Mouse (Mus musculus) intestine, embryonic 16.5 days (tissue): ENCODE measurements around the gene Foxp1. TPM values are rescaled to one million over a fixed set of nuclear protein-coding genes. Genes with fewer than 3 reads are reported as not detected.
A peak's percentile ranks its signal among the peaks of the same experiment; 100 is the strongest.

Experiments used
- ATAC-seq: fragments of 200-750 bp; cut with Nextera tagmentation; 2 replicates; pipeline ENCODE4 v1.8.0; 2017; ENCODE audit warnings: moderate TSS enrichment, moderate library complexity
- H3K27ac ChIP-seq: fragments of 300-500 bp; sonication (generic); 2 replicates; pipeline ENCODE4 v1.5.1; 2014; ENCODE audit warnings: mild to moderate bottlenecking, low read length
- H3K27me3 ChIP-seq: fragments of 300-500 bp; sonication (generic); replicated peaks from 2 replicates; pipeline ENCODE4 v1.6.1; 2014; ENCODE audit warnings: low read length, control low read depth, mixed read lengths; ENCODE audit not compliant: control insufficient read depth, insufficient read depth
- H3K36me3 ChIP-seq: fragments of 300-500 bp; sonication (generic); 2 replicates; pipeline ENCODE4 v1.6.1; 2014; ENCODE audit warnings: low read length, control low read depth; ENCODE audit not compliant: control insufficient read depth, insufficient read depth
- H3K4me1 ChIP-seq: fragments of 300-500 bp; sonication (generic); 2 replicates; pipeline ENCODE4 v1.6.1; 2014; ENCODE audit warnings: low read length, control low read depth, mixed read lengths; ENCODE audit not compliant: control insufficient read depth, insufficient read depth
- H3K4me2 ChIP-seq: fragments of 300-500 bp; sonication (generic); 2 replicates; pipeline ENCODE4 v1.6.1; 2014; ENCODE audit warnings: low read depth, low read length, control low read depth
- H3K4me3 ChIP-seq: fragments of 300-500 bp; sonication (generic); 2 replicates; pipeline ENCODE4 v1.5.1; 2014; ENCODE audit warnings: mild to moderate bottlenecking, low read length
- H3K9ac ChIP-seq: fragments of 300-500 bp; sonication (generic); 2 replicates; pipeline ENCODE4 v1.6.1; 2014; ENCODE audit warnings: low read depth, low read length
- H3K9me3 ChIP-seq: fragments of 300-500 bp; sonication (generic); 2 replicates; pipeline ENCODE4 v1.6.1; 2016; ENCODE audit warnings: low read length, control low read depth; ENCODE audit not compliant: control insufficient read depth
- WGBS: fragments of 180-500 bp; shearing (Covaris S2); extraction: QIAGEN DNeasy Blood & Tissue Kit; methylation state at CpG from one replicate; pipeline ENCODE4 v1.1.7; 2014; 5-methylcytosine and 5-hydroxymethylcytosine counted together
- polyA plus RNA-seq: library from polyadenylated mRNA; unstranded; fragments of >200 nt; fragmentation: Nextera tagmentation; extraction: Ambion mirVana; gene quantifications from 2 replicates; pipeline ENCODE4 v1.2.1, GENCODE M21; 2015

Foxp1 gene
- polyA plus RNA-seq, 1 experiment from 2014 or later: 74.8 TPM

DNA sequence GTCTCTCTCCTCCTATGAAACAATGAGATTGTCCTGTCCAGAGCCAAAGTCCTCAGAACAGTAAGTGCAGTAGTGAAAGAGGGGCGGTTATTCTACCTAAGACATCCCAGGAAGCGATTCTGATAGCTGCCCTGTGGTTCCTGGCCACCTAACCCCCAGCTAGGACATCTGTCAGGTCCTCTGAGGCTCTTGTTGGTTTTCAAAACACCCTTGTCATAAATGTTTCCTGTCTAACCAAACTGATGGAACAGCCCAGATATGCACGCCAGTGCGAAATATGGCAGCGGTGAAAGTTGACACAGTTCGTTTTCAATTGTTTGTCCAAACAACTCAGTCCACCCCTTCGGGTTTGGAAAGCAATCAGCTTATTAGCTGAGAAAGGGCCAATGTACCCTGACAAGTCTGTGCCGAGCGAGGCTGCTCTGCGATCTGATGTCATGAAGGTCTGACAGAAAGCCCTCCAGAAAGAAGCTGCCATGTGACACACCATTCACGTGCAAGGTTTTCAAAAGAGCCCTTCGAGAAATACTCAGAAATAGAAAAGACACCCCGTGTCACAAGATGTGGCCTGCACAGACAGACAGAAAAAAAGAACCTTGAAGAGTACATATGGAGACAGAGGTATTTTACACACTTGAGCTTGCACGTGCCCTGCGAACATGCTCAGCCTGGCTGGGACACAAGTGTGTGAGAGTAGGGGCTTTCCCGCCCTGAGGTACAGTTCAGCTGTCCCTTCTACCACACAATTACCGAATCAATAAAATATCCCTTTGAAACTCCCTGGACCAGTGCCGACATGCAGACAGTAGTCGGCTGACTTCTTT is 147.9 kb downstream of the Foxp1 start:
- H3K9ac ChIP-seq: no peak overlapping the region
- no peaks in the 10 kb centered on the region for H3K36me3 ChIP-seq
- H3K4me1 ChIP-seq: peaks cover 33% of the 10 kb centered on the region
- H3K4me3 ChIP-seq: no peak overlapping the region
- WGBS: 62% methylated on average over 19 of the region's 19 CpGs
- H3K27me3 ChIP-seq: no peaks in the 10 kb centered on the region
- ATAC-seq: no peak
- no peak overlapping the region for H3K27ac ChIP-seq
- H3K9me3 ChIP-seq: no peaks in the 10 kb centered on the region
- H3K4me2 ChIP-seq: no peak overlapping the region

- Histone ChIP-seq H3K4me1 (peaks cover 18% of the 10 kb centered on the region), H3K9ac (no peak overlapping the region), H3K4me2 (no peak overlapping the region), H3K4me3 (no peak overlapping the region), H3K9me3 (no peaks in the 10 kb centered on the region), H3K27me3 (no peaks in the 10 kb centered on the region), H3K27ac (no peak overlapping the region), H3K36me3 (no peaks in the 10 kb centered on the region)
- WGBS: 75% methylated on average over 5 of the region's 5 CpGs
- ATAC-seq: 0 out of 2 replicates have a peak, but pooled peaks have one; percentile 33
These were observed 150.1 kb downstream of the Foxp1 start for GRCm38 (mm10) chr6:99372427-99372826.

DNA sequence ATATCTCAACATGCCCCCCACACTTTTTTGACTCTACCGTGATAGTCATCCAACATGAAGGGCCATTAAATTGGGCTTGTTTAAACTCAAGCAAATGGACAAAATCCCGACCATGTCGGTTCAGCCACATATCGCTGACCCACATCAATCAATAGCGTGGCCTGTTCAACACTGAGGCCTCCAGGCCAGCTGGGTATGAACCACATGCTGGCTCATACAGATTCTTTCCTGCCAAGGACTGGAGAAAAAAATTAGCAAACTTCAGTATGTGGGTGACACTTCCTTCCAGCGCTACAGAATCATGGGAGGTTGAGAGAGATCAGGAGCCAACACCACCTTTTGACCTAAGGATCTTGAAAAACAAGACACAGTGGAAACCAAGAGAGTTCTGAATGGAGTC is 150.5 kb downstream of the Foxp1 start:
- Histone ChIP-seq H3K36me3 (no peaks in the 10 kb centered on the region), H3K4me2 (no peak overlapping the region), H3K4me1 (peaks cover 14% of the 10 kb centered on the region), H3K27ac (no peak overlapping the region), H3K4me3 (no peak overlapping the region), H3K9me3 (no peaks in the 10 kb centered on the region), H3K9ac (no peak overlapping the region), H3K27me3 (no peaks in the 10 kb centered on the region)
- 74% methylated on average over 6 of the region's 6 CpGs for WGBS
- ATAC-seq: no peak

- no peak for ATAC-seq
- WGBS: 71% methylated on average over 2 of the region's 2 CpGs
- H3K27ac ChIP-seq: no peak overlapping the region
These were observed 152.6 kb downstream of the Foxp1 start for GRCm38 (mm10) chr6:99369931-99370330.

DNA sequence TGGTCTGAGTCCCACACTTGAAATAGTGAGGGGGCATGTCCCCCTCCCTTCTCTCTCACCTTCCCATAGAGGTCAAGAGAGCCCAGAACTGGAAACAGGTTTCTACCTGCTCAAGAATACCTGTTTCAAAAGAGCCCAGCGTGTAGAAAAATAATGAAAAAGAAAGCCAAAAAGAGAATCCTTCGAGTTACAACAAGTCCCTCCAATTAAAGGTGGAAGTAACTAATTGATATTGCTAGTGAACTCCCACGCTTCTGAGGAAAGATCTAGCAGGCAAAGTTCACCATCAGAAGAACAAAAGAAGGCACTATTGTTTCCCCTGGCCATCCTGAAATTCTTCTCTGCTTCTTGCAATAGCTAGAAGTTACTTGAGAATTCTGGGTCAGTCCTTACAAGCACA is 153.4 kb downstream of the Foxp1 start:
- Histone ChIP-seq H3K36me3 (no peaks in the 10 kb centered on the region), H3K4me2 (no peak overlapping the region), H3K27me3 (no peaks in the 10 kb centered on the region), H3K9ac (no peak overlapping the region), H3K27ac (no peak overlapping the region), H3K9me3 (no peaks in the 10 kb centered on the region), H3K4me1 (no peaks in the 10 kb centered on the region), H3K4me3 (no peak overlapping the region)
- no peak for ATAC-seq
- 88% methylated on average over 3 of the region's 3 CpGs for whole genome bisulfite sequencing

More at GRCm38 (mm10) chr6:99369931-99370330, 152.6 kb downstream of the Foxp1 start:
- Histone ChIP-seq H3K4me2 (no peak overlapping the region), H3K9me3 (no peaks in the 10 kb centered on the region), H3K4me1 (peaks cover 4% of the 10 kb centered on the region), H3K27me3 (no peaks in the 10 kb centered on the region), H3K9ac (no peak overlapping the region), H3K4me3 (no peak overlapping the region), H3K36me3 (no peaks in the 10 kb centered on the region)

DNA sequence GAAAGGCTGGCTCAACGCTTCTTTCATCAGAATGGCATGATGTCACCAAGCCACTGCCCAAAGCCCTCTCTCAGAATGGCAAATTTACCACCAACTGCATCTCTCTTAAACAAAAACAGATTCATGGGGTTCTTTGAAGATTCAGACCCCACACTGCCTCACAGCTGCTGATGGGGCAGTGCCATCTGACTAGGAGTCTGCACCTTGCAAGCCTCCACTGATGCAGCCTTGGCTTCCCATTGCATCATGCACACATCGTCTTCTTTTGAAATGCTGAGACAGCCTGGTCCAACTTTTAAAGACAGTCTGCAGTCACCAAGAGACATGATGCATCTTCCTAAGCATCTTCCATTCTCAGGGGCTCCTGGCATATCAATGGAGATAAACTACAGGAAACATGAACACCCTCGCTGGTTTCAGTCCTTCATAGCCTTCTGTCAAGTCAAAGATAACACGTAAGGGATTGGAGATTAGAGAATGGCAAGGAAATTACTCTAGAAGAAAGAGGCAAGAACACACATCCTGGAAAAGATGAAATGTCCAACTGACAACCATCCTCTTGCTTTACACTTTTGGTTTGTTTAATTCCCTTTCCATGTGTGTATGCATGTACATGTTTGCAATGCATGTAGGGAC is 154.3 kb downstream of the Foxp1 start:
- no peak overlapping the region for H3K27ac ChIP-seq
- no peaks in the 10 kb centered on the region for H3K27me3 ChIP-seq
- no peak overlapping the region for H3K4me3 ChIP-seq
- no peak for ATAC-seq
- H3K36me3 ChIP-seq: no peaks in the 10 kb centered on the region
- 82% methylated on average over 4 of the region's 4 CpGs for WGBS
- no peaks in the 10 kb centered on the region for H3K9me3 ChIP-seq
- H3K4me2 ChIP-seq: no peak overlapping the region
- H3K9ac ChIP-seq: no peak overlapping the region
- H3K4me1 ChIP-seq: no peaks in the 10 kb centered on the region

DNA sequence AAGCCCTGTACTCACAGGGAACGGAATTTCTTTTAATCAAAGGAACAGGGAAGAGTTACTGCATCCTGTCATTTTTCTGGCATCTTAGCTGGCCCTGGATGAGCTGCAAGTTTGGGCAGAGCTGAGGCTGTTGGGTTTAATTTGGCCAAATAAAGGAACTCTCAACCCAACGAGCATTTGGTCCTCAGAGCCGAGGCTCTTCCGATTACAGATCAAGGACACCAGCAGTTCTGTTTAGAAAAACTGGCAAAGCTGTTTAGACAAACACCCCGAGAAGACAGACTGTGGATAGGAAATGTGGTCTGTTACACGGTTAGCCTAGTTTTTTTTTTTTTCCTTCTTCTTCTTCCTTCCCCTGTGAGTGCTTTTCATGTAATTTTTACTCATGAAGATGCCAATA is 158.0 kb downstream of the Foxp1 start:
- no peak overlapping the region for H3K4me3 ChIP-seq
- no peaks in the 10 kb centered on the region for H3K27me3 ChIP-seq
- H3K27ac ChIP-seq: no peak overlapping the region
- H3K9ac ChIP-seq: no peak overlapping the region
- 44% methylated on average over 6 of the region's 6 CpGs for WGBS
- no peak for ATAC-seq
- H3K36me3 ChIP-seq: no peaks in the 10 kb centered on the region
- no peak overlapping the region for H3K4me2 ChIP-seq
- no peaks in the 10 kb centered on the region for H3K4me1 ChIP-seq
- no peaks in the 10 kb centered on the region for H3K9me3 ChIP-seq

DNA sequence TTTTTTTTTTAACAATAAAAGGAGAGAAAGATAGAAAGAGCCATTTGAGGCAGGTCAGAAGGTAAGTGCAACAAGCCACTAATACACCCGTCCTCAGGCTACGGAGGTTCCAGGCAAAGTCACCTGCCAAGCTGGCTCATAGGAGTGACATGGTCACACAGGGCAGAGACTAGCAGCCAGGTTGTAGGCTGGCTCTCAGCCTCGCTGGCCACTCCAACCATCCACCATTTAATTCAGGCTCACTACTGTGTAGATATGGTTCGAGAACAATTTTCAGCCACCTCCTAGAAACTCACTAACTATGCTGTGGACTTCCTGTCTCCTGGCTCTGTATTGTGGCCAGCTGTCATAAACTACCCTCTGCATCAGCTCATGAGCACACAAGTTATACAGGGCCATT is 161.9 kb downstream of the Foxp1 start:
- no peak overlapping the region for H3K27ac ChIP-seq
- WGBS: 81% methylated on average over 4 of the region's 4 CpGs
- H3K4me1 ChIP-seq: peaks cover 9% of the 10 kb centered on the region
- no peak for ATAC-seq
- no peaks in the 10 kb centered on the region for H3K36me3 ChIP-seq
- H3K4me2 ChIP-seq: no peak overlapping the region
- no peaks in the 10 kb centered on the region for H3K27me3 ChIP-seq
- no peak overlapping the region for H3K9ac ChIP-seq
- no peak overlapping the region for H3K4me3 ChIP-seq
- no peaks in the 10 kb centered on the region for H3K9me3 ChIP-seq

DNA sequence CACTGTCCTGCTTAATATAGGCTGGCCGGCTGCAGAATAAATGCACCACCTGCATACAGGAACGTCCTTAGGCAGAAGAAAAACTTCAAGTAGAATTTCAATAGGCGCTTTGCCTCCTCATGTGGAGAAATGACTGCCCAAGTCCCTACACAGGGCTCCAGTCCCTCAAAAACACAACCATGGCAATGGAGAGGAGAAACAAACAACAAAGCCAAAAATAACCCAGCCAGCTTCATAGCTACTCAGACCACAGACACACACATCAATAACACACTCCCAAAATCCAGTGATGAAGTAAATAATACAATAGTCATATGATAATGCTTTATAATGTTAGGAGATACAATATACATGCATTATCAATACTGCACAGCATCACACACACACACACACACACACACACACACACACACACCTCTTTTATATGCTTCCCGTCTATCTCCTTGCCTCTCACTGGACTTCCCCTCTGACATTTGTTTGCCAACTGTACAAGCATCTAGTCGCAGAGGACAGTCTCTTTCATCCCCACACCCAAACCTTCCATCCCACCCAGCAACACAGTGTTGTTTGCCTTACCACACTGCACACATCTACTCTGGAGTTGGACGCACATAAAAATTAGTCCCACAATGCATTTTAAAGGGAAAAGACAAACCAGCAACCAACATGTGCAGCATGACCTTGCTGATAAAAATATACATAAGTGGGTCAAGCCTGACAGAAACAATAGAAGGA is 162.6 kb downstream of the Foxp1 start:
- WGBS: 70% methylated on average over 6 of the region's 6 CpGs
- no peak for ATAC-seq
- Histone ChIP-seq H3K27me3 (no peaks in the 10 kb centered on the region), H3K36me3 (no peaks in the 10 kb centered on the region), H3K9ac (no peak overlapping the region), H3K4me1 (peaks cover 12% of the 10 kb centered on the region), H3K27ac (no peak overlapping the region), H3K9me3 (no peaks in the 10 kb centered on the region), H3K4me2 (no peak overlapping the region), H3K4me3 (no peak overlapping the region)
